Mouse (Mus musculus) small intestine, adult 2 months (tissue): Measurements from ENCODE around the gene Dock2.

ENCODE experiments used
- CTCF ChIP-seq: fragments of 200-500 bp; IDR thresholded peaks from 2 replicates; pipeline ENCODE4 v1.5.1; 2012; ENCODE audit warnings: low read depth, mild to moderate bottlenecking, control low read depth, inconsistent platforms, low read length, moderate library complexity, mixed read lengths; ENCODE audit not compliant: insufficient replicate concordance, insufficient read length; ENCODE audit errors: extremely low read depth
- POLR2A ChIP-seq: fragments of 200-500 bp; IDR thresholded peaks from 2 replicates; pipeline ENCODE4 v1.6.1; 2012; ENCODE audit warnings: low read depth, mild to moderate bottlenecking, control low read depth, inconsistent platforms, low read length, moderate library complexity

DNA sequence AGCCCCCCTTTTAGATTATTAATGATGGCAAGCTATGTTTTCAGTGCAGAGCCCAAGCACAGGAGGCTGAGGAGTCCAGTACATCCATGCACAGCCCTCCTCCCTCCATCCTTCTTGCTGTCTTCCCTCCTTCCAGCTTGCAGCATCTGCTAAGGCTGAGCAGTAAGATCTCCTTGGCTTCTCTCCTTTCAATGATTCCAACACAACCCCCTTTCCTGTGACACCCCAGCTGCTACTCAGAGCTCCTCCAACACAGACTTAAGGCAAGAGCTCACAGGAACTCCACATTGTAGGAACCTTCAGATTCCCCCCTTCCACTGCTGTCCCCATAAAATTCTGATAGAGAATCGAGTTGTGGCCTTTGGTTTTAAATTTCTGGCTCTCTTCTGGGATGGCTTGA, 580.9 kb downstream of the Dock2 start:
- TF ChIP-seq CTCF, result no peak
- no peak for TF ChIP-seq POLR2A
